Mouse (Mus musculus) layer of hippocampus, adult 9-11 months (tissue): ENCODE results near the gene Slc4a2.
A peak's percentile ranks its signal among the peaks of the same experiment; 100 is the strongest.

Experiments used
- DNase-seq: peaks from one replicate; pipeline ENCODE4 v3.0.0; 2022

Gene Slc4a2

GRCm38 (mm10) chr5:24470600-24470999, 47.0 kb downstream of the Slc4a2 start:
- DNase-seq: peak; percentile 58

GRCm38 (mm10) chr5:24472884-24473619, 49.4 kb downstream of the Slc4a2 start:
- no peak for DNase-seq

DNA sequence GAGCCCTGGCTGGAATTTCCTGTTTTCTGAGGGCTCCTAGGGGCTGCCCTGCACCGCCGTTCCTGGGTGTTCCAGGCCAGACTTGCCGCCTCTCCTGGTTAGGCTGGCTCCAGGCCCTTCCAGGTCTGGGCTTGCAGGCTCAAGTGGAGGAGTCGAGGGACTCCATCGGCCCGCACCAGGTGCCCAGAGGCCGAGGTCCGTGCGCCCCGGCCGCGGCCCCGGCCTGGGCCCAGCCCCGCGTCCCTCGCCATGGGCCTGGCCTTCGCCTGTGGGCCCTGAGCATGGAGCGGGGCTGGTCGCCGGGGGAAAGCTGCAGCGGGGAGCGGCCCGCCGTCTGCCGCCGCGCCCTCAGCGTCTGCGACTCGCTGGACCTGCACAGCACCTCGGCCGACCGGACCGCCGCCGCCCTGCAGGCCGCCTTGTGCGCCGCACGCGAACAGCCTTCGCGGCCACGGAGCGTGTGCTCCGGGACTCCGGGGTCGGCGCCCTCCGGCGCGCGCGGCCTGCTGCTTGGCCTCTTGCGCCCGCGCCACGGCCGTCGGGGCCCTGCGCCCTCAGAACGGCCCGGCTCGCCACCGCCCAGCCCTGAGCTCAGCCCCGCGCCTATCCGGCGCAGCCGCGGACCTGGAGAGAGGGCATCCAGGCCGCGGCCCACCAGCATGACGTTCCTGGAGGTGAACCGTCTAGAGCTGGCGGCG, 50.5 kb downstream of the Slc4a2 start:
- no peak for DNase-seq

DNA sequence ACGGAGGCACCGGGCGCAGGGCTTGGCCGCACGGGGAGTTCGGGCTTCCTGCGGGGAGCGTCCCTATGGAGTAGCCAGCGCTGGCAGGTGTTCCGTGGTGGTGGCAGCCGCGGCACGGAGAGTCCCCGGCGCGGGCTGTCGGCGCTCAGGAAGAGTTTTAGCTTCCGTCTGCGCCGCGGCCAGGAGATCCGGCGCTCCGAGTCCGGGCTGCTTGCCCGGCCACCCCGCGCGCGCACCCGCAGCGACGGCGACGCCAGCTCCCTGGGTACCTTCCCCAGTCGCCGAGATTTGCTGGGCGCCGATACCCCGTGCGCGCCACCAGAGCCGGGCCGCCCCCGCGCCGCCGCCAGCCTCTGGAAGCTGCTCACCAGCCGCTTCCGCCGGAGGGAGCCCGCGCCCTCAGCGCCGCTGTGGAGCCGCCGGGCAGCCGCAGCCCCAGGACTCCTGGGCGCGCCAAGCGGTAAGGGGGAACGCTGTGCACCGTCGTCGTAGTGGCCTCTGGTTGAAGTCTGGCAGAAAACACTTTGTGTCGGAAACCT, 51.2 kb downstream of the Slc4a2 start:
- peak; percentile 62 for DNase-seq

DNA sequence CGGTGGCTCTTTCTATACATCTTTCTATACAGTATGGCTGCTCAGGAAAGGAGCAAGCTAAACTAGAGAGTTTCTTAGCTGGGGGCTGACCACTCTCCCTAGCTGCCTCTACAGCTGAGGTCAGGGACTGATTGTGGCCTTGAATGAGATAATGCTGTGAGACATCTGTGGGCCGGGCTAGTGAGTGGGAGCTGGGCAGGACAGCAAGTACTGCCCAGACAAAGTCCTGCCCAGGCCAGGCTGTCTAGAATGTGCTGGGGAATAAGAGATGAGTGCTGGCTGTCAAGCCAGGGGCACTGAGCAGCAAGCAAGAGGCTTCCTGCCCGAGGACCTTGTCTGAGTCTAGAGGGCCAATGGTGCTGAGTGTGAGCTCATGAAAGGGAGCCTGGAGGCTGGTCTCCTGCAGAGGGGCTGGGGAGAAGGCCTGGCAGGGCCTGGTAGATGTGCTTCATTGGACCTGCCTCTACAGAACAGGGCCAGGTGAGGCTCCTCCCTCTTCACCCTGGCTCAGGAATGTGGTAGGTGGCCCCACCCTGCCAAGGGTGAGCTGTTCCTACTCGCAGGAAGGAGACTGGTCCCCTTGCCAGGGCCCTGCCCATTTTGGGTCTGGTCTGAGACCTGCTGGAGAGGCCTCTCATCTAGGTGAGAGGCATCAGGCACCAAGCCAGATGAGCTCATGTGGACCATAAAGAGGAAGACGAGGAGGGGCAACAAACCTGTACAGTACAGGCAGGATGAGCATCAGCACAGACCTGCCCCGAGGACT, 52.0 kb downstream of the Slc4a2 start:
- DNase-seq: no peak

- no peak for DNase-seq
Measured at GRCm38 (mm10) chr5:24477909-24478308, 54.3 kb downstream of the Slc4a2 start.

DNA sequence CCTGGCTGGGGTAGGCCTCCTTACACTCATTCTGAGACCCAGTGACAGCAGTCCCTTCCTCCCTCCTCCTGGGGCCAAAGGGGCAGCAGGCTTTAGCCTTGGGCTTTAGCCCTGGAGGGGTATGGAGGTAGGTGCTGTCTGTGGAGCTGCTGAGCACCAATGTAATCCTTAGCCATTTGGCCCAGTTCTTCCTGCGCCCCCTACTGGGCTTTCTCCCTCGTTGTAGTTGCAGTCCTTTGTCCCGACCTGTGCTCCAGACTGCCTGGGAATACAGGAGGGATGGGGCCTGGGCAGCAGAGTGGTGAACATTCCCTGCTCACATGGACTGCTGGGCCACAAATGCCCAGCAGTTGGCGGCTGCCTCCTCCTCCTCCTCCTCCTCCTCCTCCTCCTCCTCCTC, 58.0 kb downstream of the Slc4a2 start:
- no peak for DNase-seq

DNA sequence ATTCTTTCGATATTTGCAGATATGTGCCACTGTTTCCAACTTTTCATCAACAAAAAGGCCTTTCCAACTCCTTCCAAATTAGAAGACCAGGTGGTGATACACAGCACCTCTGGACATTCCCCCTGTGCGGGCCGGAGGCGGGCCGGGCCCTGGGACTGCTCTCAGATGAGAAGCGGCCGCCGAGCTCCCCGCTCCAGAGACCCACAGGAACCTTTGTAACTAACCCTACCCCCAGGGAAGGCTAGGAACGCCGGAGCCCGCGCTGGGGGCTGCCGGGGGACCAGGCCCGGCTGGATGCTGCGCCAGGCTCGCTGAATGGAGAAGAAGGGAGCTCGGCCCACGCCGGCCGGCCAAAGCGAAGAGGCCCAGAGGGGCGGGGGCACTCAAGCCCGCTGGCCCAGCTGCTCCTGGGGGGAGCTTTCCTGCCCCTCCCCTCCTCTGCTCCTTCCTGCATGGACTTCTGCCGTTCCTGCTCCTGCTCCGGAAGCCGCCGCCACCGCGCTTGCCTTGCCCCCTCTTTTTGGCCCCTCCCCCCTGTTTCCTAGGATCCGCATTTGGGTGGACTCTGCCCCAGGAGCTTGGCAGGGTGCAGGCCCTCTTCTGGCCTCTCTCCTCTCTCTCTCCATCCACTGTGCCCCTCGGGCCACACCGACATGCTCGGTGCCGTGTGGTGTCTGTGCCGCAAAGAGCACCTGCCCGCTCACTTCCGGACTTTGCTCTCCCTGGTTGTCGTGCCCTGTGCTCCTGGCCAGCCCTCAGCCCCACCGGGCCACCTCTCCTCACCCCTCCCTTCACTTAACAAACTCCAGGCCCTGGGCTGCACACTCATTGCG, 58.8 kb downstream of the Slc4a2 start:
- no peak for DNase-seq

DNA sequence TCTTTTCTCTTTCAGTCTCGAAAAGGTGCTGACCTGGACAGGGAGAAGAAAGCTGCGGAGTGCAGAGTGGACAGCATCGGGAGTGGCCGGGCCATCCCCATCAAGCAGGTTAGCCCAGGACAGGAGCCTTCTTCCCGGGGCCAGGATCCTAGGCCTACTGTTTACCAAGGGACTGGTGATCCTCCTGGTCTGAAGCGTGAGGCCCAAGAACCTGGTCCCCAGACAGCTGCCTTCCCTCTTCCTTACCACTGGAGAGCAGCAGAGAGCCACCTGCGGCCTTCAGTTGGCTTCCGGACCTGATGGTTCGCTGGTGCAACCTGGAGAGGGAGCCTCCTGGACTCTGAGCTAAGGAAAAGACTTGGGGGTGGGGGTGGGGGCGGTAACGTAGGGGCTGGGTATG, 59.7 kb downstream of the Slc4a2 start:
- no peak for DNase-seq

- DNase-seq: no peak
Measured at GRCm38 (mm10) chr5:24484963-24485362, 61.3 kb downstream of the Slc4a2 start.

DNA sequence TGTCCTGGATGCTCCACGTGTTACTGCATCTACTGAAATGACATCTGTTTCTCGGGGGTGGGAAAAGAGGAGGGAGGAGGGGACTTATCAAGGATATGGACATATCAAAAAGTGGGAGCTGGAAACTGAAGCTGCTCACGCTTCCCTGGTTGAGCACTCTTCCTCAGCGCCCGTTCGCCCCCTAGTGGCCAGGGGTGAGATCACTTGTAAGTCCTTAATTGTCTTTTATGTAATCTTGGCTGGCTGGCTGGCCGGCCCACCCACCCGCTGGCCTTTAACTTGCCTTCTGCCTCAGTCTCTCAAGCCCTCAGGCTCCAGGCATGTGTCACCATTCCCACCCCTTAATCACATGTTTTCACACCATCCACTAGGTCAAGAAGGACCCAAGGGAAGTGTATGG, 62.5 kb downstream of the Slc4a2 start:
- peak; percentile 78 for DNase-seq

DNA sequence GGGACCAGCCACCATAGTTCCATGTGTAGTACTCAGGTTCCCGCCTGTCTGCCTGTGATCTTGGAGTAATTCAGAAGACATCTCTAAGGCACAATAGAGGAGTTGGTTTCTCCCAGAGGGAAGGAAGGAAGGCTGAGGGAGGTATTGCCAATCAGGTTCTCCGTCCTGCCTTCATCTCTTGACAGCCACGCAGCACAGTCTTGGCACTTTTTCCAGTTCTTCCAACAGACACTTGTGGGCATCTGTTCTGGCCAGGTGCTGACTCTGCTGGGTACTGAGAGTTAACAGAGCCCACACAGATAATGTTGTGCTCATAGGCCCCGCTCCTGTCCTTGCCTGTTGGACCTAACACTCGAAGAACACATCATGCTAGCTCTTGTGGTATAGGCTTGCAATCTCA, 63.1 kb downstream of the Slc4a2 start:
- DNase-seq: no peak

DNA sequence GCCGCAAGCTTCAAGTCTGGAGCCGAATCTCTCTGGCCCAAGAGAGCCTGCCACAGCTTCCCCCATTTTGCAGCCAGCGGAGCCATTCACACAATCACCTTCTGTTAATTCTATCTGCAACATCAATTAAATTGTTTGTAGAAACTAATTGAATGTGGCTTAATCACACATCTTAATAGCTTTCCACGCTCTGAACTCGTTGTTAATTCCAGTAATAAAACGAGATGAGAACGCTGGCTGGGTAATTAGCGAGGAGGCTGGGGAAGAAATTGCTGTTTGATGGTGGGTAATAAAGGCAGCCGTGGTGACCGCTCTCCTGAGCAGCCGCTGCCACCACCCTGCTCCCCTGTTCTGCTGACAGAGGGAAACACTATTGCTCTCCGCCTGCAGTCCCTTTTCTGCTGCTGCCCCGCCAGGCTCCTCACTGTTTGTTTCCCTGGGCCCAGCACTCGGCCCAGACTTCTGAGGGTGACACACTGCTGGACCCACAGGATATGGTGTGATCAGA, 66.8 kb downstream of the Slc4a2 start:
- no peak for DNase-seq
